Mouse (Mus musculus) retina, postnatal 7 days (tissue): ENCODE data around the gene Kif3b.
"Not testable (repeated sequence)": the region's sequence is repeated elsewhere in the genome, so short reads cannot be mapped to it uniquely, and the experiment has no call there.

Source experiments
- DNase-seq: peaks from one replicate; pipeline ENCODE4 v3.0.0-alpha.2; 2012; ENCODE audit warnings: low read depth, low spot score

Gene Kif3b

DNA sequence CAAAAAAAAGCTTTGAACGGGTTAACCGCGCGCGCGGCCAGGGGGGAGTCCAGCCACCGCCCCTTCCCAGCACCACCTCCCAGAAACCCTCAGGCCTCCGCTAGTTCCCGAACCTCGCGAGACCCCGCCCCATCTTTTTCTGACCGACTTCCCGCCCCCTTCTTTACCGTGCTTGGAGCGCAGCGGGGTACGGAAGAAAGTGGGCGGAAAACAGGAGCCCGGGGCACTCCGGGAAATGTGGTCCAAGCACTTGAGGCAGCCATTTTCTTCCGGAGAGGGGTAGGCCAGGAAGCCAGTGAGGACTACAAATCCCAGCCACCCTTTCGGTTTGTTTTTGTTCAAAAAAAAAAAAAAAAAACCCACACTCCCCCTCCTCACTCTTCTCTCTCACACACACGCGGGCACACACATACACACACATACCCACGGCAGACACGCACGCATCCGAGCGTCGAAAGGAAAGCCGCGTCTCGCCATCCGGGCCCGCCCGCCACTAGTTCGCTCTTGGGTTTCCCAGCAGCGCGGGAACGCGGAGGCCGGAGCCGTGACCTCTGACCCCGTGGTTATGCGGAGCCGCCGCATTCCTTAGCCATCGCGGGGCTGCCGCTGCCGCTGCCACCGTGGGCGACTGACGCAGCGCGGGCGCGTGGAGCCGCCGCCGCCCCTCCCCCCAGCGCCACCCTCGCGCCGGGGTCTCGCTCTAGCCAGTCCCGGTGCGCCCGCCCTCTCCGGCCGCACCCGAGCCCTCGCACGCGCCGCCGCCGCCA is 54.4 kb downstream of the Kif3b start, which contains the start of gene Asxl1:
Gene Asxl1 (plus strand): TSS at position 376 of the 767 bp plus-strand sequence.
- DNase-seq, result peak; percentile 95

DNA sequence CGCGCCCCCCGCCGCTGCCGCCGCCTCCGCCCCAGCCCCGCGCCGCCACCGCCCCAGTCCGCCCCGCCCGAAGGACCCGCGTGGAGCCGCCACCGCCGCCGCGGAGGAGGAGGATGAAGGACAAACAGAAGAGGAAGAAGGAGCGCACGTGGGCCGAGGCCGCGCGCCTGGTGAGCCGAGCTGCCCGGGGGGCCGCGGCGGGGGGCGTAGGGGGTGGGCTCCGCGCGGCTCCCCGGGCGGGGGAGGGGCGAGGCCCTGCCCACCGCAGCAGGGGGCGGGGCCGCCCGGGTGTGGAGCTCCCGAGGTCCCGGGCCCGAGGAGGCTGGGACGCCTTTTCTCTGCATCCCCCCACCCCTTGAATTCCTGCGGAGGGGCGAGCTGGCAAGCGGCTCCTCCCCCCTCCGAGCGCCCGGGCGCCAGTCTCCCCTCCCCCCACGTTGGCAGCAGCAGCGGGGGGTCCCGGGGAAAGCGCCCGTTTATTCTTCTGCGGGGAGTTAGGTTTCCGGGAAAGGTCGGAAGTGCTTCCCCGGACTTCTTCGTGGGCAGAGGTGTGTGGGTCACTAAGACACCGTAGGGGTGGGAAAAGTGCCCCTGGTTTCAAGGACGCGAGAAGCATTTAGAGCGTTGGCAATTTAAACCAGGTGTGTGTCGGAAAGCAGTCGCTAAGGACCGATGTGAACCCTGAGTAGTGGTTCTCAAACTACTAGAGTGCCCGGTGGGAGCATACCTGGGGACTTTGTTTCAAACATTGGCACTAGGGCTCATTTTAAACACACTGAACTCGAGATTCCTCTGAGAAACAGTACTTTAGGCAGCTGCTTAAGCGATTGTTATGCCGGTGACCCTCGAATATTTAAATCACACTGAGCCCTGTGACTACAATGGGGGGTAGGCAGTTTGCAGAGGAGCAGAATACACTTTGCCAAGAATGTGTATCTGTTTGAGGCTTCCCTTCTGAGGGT is 55.3 kb downstream of the Kif3b start:
- DNase-seq, result peak; percentile 40

DNA sequence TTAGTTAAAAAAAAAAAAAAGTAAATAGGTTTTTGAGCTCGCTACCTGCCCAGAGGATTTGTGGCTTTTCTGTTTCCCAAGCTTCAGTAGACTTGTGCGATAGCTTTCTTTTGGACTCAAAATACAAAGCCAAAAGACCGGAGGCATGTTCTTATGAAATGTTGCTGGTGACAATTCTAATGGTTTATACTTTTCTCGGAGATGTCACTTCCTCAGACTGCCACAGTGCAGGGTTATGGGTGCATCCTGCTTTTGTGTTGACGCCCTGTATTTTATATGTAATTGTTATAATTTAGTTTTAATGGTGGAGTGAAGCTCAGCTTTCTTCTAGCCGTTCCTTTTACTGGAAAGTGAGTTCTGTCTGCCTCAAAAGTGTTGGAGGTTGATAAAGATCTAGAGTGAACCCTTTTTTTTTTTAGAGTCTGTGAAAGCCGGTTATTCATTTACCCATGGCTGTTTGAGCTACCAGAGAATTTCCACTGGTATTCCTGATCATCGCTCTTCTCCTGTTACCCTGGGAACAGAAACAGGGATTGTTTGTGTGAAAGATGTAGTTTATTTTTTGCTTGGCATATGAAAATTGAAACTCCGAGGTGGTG is 56.1 kb downstream of the Kif3b start:
- DNase-seq, result no peak

DNA sequence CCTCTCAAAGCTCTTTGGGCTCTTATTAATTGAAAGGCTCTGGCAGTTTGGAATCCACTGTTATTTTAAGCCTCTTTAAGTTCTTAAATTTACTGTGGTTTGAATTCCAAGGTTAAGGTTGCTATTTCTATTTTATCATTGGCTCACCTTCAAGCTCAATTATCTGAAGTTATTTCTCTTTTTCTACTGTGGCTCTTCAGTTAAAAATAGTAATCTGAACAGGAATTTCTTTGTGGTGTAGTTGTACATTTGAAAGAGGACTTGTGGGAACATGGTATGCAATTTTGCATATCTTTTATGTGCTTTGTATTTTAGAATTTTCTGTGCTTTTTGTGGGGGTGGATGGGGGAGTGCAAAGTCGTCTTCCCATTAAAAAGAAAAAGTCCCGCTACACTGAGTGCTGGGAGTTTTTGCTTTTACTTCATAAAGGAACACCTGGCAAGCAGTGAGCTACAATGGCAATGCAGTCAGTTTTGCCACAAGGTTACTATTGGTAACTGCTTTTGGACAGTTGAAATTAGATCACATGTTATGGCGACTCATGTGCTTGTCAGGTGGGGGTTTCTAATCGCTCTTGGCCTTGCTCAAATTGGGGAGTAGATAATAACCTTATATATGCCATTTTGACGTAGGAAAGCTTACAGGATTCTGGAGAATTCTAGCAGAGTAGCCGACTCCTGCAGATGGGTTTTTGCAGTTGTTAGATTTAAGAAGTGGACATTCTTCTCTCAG is 57.1 kb downstream of the Kif3b start:
- DNase-seq, result no peak

DNA sequence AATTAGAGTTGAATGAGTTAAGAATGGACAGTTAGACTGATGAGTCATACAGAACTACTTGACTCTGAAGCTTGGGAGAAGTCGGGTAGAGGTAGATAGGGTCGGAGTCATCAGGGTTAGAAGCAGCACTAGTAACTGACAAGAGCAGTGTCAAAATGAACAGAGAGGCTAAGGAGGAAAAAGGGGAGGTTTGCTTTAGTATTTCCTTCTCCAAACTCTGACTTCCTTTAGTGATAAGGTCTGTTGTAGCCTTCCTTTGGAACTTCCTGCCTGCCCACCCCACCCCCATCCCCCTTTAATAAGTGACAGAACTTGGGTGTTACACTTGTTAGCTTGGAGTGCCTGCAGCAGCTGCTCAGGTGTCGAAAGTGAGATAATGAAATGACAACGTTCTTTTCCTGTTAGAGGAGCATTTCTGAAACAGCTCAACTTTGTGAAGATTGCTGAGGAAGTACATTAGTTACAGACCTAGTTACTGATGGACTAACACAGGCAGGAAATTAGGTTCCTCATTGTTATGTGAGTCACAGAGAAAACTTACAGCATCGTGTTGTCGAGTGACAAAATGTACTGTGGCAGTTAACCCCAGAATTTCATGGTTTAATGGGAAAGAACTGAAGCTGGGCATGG is 59.5 kb downstream of the Kif3b start:
- DNase-seq, result no peak

DNA sequence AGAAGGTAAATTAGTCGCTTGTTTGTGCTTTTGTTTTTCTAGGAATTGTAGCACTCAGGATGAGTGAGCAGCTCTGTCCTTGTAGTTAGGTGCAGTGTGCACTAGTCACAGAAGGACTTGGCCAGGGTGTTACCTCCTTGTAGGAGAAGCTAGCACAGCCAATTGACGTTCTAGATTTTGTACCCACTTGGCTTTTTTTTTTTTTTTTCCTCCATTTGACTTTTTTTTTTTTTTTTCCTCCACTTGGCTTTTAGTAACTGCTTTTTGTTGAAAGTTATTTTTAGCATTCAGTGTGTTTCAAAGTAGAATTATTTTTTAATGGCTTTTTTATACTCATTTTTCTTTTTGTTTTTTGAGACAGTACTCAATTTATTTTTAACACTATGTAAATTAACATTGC is 63.4 kb downstream of the Kif3b start:
- no peak for DNase-seq

DNA sequence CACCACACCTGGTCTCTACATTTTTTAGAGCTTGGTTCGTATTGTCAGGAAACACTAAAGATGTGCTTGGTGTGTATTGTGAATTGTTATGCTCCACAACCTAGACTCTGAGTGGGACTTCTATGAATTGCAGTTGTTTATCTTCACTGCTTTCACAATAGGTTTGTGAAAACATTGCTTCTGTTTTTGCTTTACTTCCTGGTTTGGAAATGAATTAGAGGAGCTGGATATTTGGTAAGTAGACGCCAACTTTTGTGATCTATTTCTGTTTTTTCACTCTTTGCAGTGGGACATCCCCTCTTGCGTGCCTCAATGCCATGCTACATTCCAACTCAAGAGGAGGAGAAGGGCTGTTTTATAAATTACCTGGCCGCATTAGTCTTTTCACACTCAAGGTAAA is 65.6 kb downstream of the Kif3b start:
- no peak for DNase-seq

DNA sequence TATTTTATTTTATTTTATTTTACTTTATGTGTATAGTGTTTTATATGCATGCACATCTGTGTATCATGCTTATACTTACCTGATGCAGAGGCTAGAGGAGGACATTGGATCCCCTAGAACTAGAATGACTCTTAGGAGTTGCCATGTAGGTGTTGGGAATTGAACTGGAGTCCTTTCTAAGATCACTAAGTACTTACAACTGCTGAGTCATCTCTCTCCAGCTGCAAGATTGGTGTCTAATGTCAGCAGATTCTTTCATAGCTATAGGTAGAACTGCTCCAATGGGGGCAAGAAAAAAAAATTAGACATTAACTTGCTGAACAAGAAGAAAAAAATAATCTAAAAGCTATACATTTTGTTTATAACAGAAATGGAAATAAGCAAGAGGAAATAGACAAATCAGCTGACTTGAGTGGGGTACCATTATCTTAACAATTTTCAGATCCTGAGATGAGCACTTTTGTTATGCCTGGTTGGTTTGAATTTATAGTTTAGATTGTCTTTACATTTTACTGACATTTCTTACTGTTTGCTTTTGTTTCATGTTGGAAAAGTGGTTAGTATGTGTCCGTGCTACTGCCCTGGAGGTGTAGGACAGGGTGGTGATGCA is 70.0 kb downstream of the Kif3b start:
- no peak for DNase-seq

DNA sequence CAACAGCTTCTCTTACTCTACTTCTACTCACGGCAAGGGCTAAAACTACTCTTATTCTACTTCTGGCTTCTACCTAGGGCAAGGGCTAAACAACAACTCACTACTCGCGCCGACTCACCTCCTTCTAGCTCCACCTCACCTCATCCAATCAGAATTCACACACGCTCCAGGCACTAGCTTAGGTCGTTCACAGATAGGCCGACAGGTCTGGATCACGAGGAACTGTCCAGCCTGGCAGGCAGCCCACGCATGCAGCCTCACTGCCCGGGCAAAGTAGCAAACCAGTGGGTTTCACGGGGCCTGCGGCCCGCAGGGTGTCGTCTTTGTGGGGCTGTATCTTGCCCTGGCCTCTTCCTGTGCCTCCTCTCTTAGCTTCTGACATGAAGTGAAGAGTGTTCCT is 73.3 kb downstream of the Kif3b start:
- not testable (repeated sequence) for DNase-seq

DNA sequence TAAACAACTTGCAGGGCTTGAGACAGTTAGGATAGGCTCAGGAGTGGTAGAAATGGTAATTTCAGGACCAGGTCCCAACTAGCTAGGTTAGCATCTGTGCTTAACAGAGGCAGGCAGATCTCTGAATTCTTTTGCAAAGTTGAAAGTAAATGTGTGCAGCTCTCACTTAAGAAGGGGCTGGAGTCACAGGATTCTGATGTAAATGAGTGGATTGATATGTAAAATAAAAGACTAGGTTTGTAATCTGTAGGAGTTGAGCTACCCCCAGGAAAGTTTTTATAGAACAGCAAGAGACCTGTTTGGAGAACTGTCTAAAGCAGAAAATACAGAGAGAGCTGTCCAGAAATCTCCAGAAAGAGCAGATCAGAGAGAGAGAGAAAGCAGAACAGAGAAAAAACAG is 79.7 kb downstream of the Kif3b start:
- no peak for DNase-seq

DNA sequence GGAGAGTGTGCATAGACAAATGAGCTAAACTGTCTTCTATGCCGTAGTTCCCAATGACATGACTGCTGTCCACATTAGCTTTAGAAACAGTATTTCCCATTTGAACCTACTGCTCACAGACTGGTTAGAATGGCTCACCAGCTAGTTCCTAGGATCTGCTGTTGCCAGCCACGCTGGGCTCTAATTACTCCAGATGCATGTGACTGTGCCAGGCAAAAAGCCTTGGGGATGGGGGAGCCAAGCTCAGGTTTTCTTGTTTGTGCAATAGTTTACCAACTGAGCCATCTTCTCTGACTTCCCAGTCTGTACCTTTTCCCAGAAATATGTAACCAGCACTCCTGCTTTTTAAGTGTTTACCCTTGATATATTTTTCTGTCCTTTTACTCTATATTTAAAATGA is 84.2 kb downstream of the Kif3b start:
- no peak for DNase-seq

DNA sequence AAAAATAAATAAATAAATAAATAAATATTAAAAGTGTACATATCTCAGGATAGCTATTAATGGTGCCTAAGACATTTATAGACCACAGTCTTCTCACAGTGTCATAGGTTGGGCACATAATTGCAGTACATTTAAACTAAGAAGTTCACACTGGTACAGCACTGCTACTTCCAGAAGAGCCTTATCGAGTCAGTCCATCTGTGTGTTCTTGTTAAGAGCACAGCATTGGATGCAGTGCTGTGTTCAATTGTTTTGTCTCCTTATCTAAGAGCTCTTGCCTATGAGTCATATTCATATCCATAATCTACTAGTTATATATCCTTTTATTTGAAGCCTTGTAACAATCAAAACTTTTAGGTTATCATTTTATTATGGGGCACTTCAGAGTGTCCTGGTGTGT is 89.3 kb downstream of the Kif3b start:
- DNase-seq, result no peak
